Mouse (Mus musculus) heart, postnatal 0 days (tissue): Measurements from ENCODE around the gene Sf3b4. TPM values are rescaled to one million over a fixed set of nuclear protein-coding genes. Genes with fewer than 3 reads are reported as not detected.

Experiments used
- ATAC-seq: fragments of 200-750 bp; cut with Nextera tagmentation; 2 replicates; pipeline ENCODE4 v1.8.0; 2017; ENCODE audit warnings: low read depth, moderate number of reproducible peaks, moderate library complexity; ENCODE audit not compliant: insufficient read depth
- DNase-seq: peaks from one replicate; pipeline ENCODE4 v3.0.0-alpha.2; 2016; ENCODE audit warnings: low spot score
- H3K27ac ChIP-seq: fragments of 300-500 bp; sonication (generic); 2 replicates; pipeline ENCODE4 v1.5.1; 2014; ENCODE audit warnings: low read depth, mild to moderate bottlenecking
- H3K27me3 ChIP-seq: fragments of 300-500 bp; sonication (generic); 2 replicates; pipeline ENCODE4 v1.6.1; 2014; ENCODE audit warnings: low read length, mixed read lengths; ENCODE audit not compliant: control insufficient read depth, insufficient read depth
- H3K36me3 ChIP-seq: fragments of 300-500 bp; sonication (generic); replicated peaks from 2 replicates; pipeline ENCODE4 v1.6.1; 2014; ENCODE audit warnings: low read length, mixed read lengths; ENCODE audit not compliant: control insufficient read depth, insufficient read depth
- H3K4me1 ChIP-seq: fragments of 300-500 bp; sonication (generic); 2 replicates; pipeline ENCODE4 v1.6.1; 2014; ENCODE audit warnings: antibody characterized with exemption; ENCODE audit not compliant: control insufficient read depth, insufficient read depth
- H3K4me2 ChIP-seq: fragments of 300-500 bp; sonication (generic); 2 replicates; pipeline ENCODE4 v1.6.1; 2014; ENCODE audit warnings: low read depth, mild to moderate bottlenecking, low read length, moderate library complexity
- H3K4me3 ChIP-seq: fragments of 300-500 bp; sonication (generic); 2 replicates; pipeline ENCODE4 v1.5.1; 2014; ENCODE audit warnings: low read depth, low read length
- H3K9ac ChIP-seq: fragments of 300-500 bp; sonication (generic); replicated peaks from 2 replicates; pipeline ENCODE4 v1.6.1; 2014; ENCODE audit warnings: low read depth, low read length, mixed read lengths
- H3K9me3 ChIP-seq: fragments of 300-500 bp; sonication (generic); replicated peaks from 2 replicates; pipeline ENCODE4 v1.6.1; 2016; ENCODE audit warnings: low read length; ENCODE audit not compliant: control insufficient read depth
- CTCF ChIP-seq: IDR thresholded peaks from 2 replicates; pipeline ENCODE4 v1.5.1; 2016; ENCODE audit warnings: antibody characterized with exemption, control low read depth, low read depth
- EP300 ChIP-seq: IDR thresholded peaks from 2 replicates; pipeline ENCODE4 v1.6.1; 2016; ENCODE audit warnings: antibody characterized with exemption, low read depth
- WGBS: fragments of 180-500 bp; shearing (Covaris S2); extraction: QIAGEN DNeasy Blood & Tissue Kit; methylation state at CpG from one replicate; pipeline ENCODE4 v1.1.7; 2014; 5-methylcytosine and 5-hydroxymethylcytosine counted together
- polyA plus RNA-seq: library from polyadenylated mRNA; unstranded; fragments of >200 nt; fragmentation: Nextera tagmentation; extraction: Ambion mirVana; gene quantifications from 2 replicates; pipeline ENCODE4 v1.2.1, GENCODE M21; 2015
- total RNA-seq: library from RNA; depleted of rRNA; stranded (reverse); fragments of >200 nt; gene quantifications from 2 replicates; pipeline ENCODE4 v1.2.3, GENCODE M21; 2014; ENCODE audit warnings: low replicate concordance; rRNA removed

The Sf3b4 gene
- total RNA-seq (34.5 and 41.7 TPM in 2 replicates), polyA plus RNA-seq (48.3 and 48.6 TPM in 2 replicates)

- ATAC-seq (peak; percentile 94), DNase-seq (peak; percentile 94)
- Histone ChIP-seq H3K27ac (peak within 1 kb of the TSS; percentile 100), H3K27me3 (no peaks in the 10 kb centered on the region), H3K9me3 (no peaks in the 10 kb centered on the region), H3K4me3 (peak within 1 kb of the TSS; percentile 87), H3K4me2 (peak within 1 kb of the TSS; percentile 82), H3K9ac (peak within 1 kb of the TSS; percentile 84), H3K4me1 (peaks cover 22% of the 10 kb centered on the region), H3K36me3 (peaks cover 31% of the 10 kb centered on the region)
- TF ChIP-seq EP300 (peak; percentile 80; the same call in 1 of the 2 replicates), CTCF (no peak)
- WGBS, result under 1% methylated on average over 56 of the region's 58 CpGs
These were observed at the start of gene Sf3b4 for GRCm38 (mm10) chr3:96172197-96173178. Gene Sf3b4, plus strand, starts transcription at chr3:96172332.

DNA sequence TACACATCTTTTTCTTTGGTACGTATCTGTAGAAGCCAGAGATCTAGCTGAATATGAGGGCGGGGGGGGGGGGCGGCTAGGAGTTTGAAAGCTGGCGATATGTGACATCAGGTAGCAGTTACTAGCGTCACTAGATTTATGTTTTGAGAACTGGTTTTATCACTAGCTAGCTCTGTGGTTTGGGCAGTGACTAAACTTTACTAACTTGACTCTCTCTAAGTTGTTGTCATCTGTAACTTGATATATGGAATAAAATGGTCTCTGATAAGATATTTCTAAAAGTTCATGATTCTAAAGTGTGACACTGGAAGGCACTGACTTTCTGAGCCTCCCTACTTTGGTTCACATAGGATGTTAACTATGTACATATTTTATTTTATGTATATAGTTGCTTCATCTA lies 47.9 kb upstream of the Sf3b4 start:
- TF ChIP-seq EP300, result no peak
- Histone ChIP-seq H3K4me3 (no peak overlapping the region), H3K36me3 (no peaks in the 10 kb centered on the region), H3K27me3 (no peaks in the 10 kb centered on the region), H3K9ac (no peak overlapping the region), H3K4me2 (no peak overlapping the region), H3K4me1 (peaks cover 16% of the 10 kb centered on the region), H3K27ac (no peak overlapping the region), H3K9me3 (no peaks in the 10 kb centered on the region)
- 88% methylated on average over 5 of the region's 5 CpGs for WGBS
- DNase-seq (no peak), ATAC-seq (no peak)

DNA sequence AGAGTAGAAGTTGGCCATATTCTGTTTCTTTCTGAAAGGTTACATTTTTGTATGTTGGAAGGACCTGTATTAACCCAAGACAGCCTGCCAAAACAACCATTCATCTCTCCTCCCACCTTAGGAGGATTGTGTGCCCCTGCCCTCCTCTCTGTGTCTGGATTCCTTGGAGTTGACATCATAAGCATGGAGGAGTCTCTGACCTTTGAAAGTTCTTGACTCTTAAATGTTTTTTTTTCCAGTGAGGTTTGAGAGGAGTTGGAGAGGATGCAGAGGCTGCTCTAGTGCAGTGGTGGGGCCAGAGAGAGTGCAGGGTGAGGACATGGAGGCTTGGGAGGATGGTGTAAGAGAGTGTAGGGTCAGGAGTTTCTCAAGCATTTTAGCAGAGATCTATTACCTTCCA lies 44.0 kb upstream of the Sf3b4 start:
- ATAC-seq (peak; percentile 44), DNase-seq (peak; percentile 41)
- H3K4me2 ChIP-seq, result no peak overlapping the region
- H3K4me1 ChIP-seq, result peaks cover 20% of the 10 kb centered on the region
- H3K27ac ChIP-seq, result no peak overlapping the region; the same call in 1 of the 2 replicates
- no peak overlapping the region for H3K9ac ChIP-seq
- no peak for TF ChIP-seq EP300
- TF ChIP-seq CTCF, result no peak
- H3K4me3 ChIP-seq, result no peak overlapping the region
- no peaks in the 10 kb centered on the region for H3K9me3 ChIP-seq
- H3K27me3 ChIP-seq, result no peaks in the 10 kb centered on the region
- no peaks in the 10 kb centered on the region for H3K36me3 ChIP-seq

DNA sequence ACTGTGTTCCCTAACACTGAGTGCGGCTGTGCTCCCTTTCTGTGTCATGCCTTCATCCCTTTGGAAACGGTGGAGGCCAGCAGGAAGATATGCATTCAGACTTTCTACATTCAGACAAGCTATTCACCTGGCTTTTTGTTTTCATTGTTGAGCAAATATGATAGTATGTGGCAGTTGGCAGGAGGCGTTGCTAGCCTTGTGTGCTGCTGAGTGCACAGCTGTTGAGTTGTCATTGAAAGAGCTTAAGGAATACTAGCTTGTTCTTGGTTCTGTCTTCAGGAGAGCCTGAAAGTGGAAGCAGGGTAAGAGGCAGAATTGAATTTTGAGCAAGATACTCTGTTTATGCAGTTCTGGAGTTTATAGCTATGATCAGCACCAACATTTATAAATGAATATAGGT lies 39.7 kb upstream of the Sf3b4 start:
- H3K27me3 ChIP-seq, result no peaks in the 10 kb centered on the region
- WGBS, result 74% methylated on average over 3 of the region's 3 CpGs
- H3K27ac ChIP-seq, result no peak overlapping the region
- ATAC-seq (no peak), DNase-seq (no peak)
- no peaks in the 10 kb centered on the region for H3K9me3 ChIP-seq
- H3K4me3 ChIP-seq, result no peak overlapping the region
- H3K9ac ChIP-seq, result no peak overlapping the region
- peaks cover 14% of the 10 kb centered on the region for H3K4me1 ChIP-seq
- H3K36me3 ChIP-seq, result peaks cover 10% of the 10 kb centered on the region
- no peak for TF ChIP-seq EP300
- TF ChIP-seq CTCF, result no peak
- H3K4me2 ChIP-seq, result no peak overlapping the region

DNA sequence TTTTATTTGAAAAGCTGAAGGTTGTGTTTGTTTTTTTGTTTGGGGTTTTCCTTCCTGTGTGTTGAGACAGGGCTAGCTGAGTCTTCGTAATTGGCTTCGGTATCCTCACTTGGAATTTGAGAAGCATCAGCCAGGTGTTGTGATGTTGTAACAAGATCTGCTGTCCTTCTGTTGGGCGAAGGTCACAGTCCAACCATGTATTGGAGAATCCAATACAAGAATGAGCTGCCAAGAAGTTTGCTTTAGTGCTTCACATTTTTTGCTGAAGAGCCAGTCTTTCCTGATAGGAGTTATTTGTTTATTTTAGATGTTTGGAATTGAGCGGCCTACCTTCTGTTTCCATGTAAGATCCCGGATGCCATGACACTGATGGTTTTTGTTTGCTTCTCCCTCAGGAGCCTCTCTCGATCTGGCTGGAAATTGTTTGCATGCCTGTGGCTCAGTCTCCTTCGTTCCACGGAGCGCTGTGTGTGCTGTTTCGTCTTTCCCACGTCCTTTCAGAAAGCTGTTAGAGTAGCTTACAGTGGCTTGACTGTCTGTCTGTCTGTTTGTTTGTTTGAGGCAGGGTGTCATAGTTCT lies 38.7 kb upstream of the Sf3b4 start:
- no peak for DNase-seq
- Histone ChIP-seq H3K9ac (no peak overlapping the region), H3K9me3 (no peaks in the 10 kb centered on the region), H3K27me3 (no peaks in the 10 kb centered on the region), H3K4me3 (no peak overlapping the region), H3K4me1 (peaks cover 8% of the 10 kb centered on the region; the same call in 1 of the 2 replicates), H3K4me2 (no peak overlapping the region), H3K36me3 (peaks cover 17% of the 10 kb centered on the region), H3K27ac (0 out of 2 replicates have a peak overlapping the region, but pooled peaks have one; percentile 25)
- TF ChIP-seq CTCF (no peak), EP300 (no peak)
- no peak for ATAC-seq
- WGBS, result 54% methylated on average over 11 of the region's 11 CpGs
